8 mouse cellular contexts compared by ENCODE assay signal in the genomic region with DNA sequence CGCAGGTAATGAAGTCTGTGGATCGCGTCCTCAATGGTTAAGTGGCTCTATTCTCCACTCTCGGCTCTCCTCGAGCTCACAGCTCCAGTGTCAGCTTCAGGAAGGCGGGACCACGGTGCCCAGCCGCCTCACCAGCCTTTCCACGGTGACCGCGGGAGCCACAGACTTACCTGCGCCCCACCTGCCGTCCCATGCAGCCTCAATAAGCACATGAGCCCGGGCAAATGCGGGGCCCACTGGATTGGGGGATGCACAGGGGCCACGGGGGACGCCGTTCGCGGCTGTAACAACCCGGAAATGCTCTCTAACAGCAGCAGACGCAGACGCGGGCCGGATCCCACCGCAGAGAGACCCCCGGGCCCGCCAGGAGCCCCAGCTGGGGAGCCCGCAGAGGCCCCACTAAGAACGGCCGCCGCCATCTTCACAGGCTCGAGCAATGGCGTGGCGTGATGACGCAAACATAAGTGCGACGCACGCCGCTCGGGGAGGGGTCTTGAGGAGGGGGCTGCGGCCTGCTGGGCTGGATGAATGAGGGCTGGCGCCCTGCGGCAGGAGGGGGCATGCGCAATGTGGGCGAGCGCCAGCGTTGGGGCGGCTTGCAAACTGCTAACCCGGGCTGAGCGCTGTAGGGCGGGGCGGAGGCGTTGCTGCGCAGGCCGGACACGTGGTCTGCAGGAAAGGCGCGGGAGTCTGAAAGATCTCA. TPM values are rescaled to one million over a fixed set of nuclear protein-coding genes. Genes with fewer than 3 reads are reported as not detected.
DNase-seq lines count a peak whose midpoint lies in the region; ATAC-seq and TF ChIP-seq lines count a peak whose summit lies in the region.

A gene (minus strand): TSS at position 438 of the 703 bp plus-strand sequence.

- H3K9ac ChIP-seq in forebrain, embryonic 13.5 days = peak within 1 kb of the TSS; percentile 97
- peak within 1 kb of the TSS; percentile 80 for H3K9ac ChIP-seq in liver, postnatal 0 days (replicated peaks)
- peak within 1 kb of the TSS; percentile 95 for H3K9ac ChIP-seq in neural tube, embryonic 14.5 days (replicated peaks; ENCODE audit: low read depth, low read length)

- TF ChIP-seq CTCF in E14TG2a.4 (conservative IDR thresholded peaks at IDR 0.05; ENCODE audit: low read length) = no peak
- TF ChIP-seq CTCF in liver, postnatal 0 days (IDR thresholded peaks at IDR 0.05; ENCODE audit: low read depth) = no peak

- WGBS in forebrain, embryonic 13.5 days = under 1% methylated on average over 54 of the region's 59 CpGs
- under 1% methylated on average over 59 of the region's 59 CpGs for WGBS in large intestine, adult 2 months
- WGBS in liver, postnatal 0 days (ENCODE audit: insufficient replicate concordance) = under 1% methylated on average over 58 of the region's 59 CpGs
- under 1% methylated on average over 59 of the region's 59 CpGs for WGBS in neural tube, embryonic 14.5 days

- H3K9me3 ChIP-seq in E14TG2a.4 (ENCODE audit: low read length) = no peaks in the 10 kb centered on the region
- H3K9me3 ChIP-seq in forebrain, embryonic 13.5 days (replicated peaks) = no peaks in the 10 kb centered on the region
- no peaks in the 10 kb centered on the region for H3K9me3 ChIP-seq in liver, postnatal 0 days (ENCODE audit: low read length)
- H3K9me3 ChIP-seq in neural tube, embryonic 14.5 days (ENCODE audit: control insufficient read depth, low read length) = no peaks in the 10 kb centered on the region

- H3K4me3 ChIP-seq in E14TG2a.4 (replicated peaks; ENCODE audit: low read length) = peak within 1 kb of the TSS; percentile 99
- peak within 1 kb of the TSS; percentile 95 for H3K4me3 ChIP-seq in forebrain, embryonic 13.5 days
- peak within 1 kb of the TSS; percentile 80 for H3K4me3 ChIP-seq in liver, postnatal 0 days (ENCODE audit: low read depth, low read length)
- peak within 1 kb of the TSS; percentile 99 for H3K4me3 ChIP-seq in neural tube, embryonic 14.5 days (ENCODE audit: low read depth, low read length)

- TF ChIP-seq EP300 in liver, postnatal 0 days (IDR thresholded peaks at IDR 0.05; ENCODE audit: low read depth) = no peak

- peak; percentile 76 for DNase-seq in c-Kit-positive CD71-positive TER-119-positive erythroid progenitor cells, embryonic 14.5 days (ENCODE audit: low spot score)
- peak; percentile 92 to 93 for DNase-seq in heart, postnatal 10 days
- peak; percentile 45 for DNase-seq in large intestine, adult 2 months (ENCODE audit: low read depth, low spot score)
- peak; percentile 88 for DNase-seq in liver, postnatal 0 days
- peak; percentile 94 for DNase-seq in testis, postnatal 10 days (ENCODE audit: low spot score)

- peaks cover 58% of the 10 kb centered on the region for H3K4me1 ChIP-seq in E14TG2a.4 (replicated peaks; ENCODE audit: low read depth, low read length)
- peaks cover 26% of the 10 kb centered on the region for H3K4me1 ChIP-seq in forebrain, embryonic 13.5 days
- H3K4me1 ChIP-seq in liver, postnatal 0 days (ENCODE audit: insufficient read depth) = peaks cover 20% of the 10 kb centered on the region
- peaks cover 13% of the 10 kb centered on the region for H3K4me1 ChIP-seq in neural tube, embryonic 14.5 days (ENCODE audit: control insufficient read depth, insufficient read depth, low read length)

- no peaks in the 10 kb centered on the region for H3K27me3 ChIP-seq in E14TG2a.4 (ENCODE audit: insufficient read depth, low read length)
- H3K27me3 ChIP-seq in forebrain, embryonic 13.5 days = no peaks in the 10 kb centered on the region
- no peaks in the 10 kb centered on the region for H3K27me3 ChIP-seq in liver, postnatal 0 days (ENCODE audit: insufficient read depth, low read length)
- H3K27me3 ChIP-seq in neural tube, embryonic 14.5 days (ENCODE audit: control insufficient read depth, insufficient read depth, low read length) = no peaks in the 10 kb centered on the region

- peak; percentile 99 for ATAC-seq in forebrain, embryonic 13.5 days
- peak; percentile 90 for ATAC-seq in liver, postnatal 0 days
- ATAC-seq in neural tube, embryonic 14.5 days (ENCODE audit: low read depth) = peak; percentile 98

- peak within 1 kb of the TSS; percentile 95 for H3K4me2 ChIP-seq in forebrain, embryonic 13.5 days
- H3K4me2 ChIP-seq in liver, postnatal 0 days (ENCODE audit: low read depth, low read length) = peak within 1 kb of the TSS; percentile 73
- peak within 1 kb of the TSS; percentile 84 for H3K4me2 ChIP-seq in neural tube, embryonic 14.5 days (ENCODE audit: low read depth, low read length)

- intact Hi-C loops in heart, postnatal 10 days (cut with DNase I) = loop anchor here (5.0 kb wide), 1 partner anchor 348 kb away; no protein-coding TSS in a partner anchor

- H3K36me3 ChIP-seq in E14TG2a.4 (ENCODE audit: insufficient read depth, low read length) = peaks cover 39% of the 10 kb centered on the region
- H3K36me3 ChIP-seq in forebrain, embryonic 13.5 days (ENCODE audit: poor library complexity, severe bottlenecking) = peaks cover 13% of the 10 kb centered on the region
- H3K36me3 ChIP-seq in liver, postnatal 0 days (replicated peaks; ENCODE audit: insufficient read depth, low read length) = peaks cover 8% of the 10 kb centered on the region; the same call in 1 of the 2 replicates
- H3K36me3 ChIP-seq in neural tube, embryonic 14.5 days (ENCODE audit: control insufficient read depth, insufficient read depth, low read length) = no peaks in the 10 kb centered on the region

- peak within 1 kb of the TSS; percentile 75 for H3K27ac ChIP-seq in forebrain, embryonic 13.5 days
- H3K27ac ChIP-seq in liver, postnatal 0 days (ENCODE audit: low read depth) = peak within 1 kb of the TSS; percentile 74
- H3K27ac ChIP-seq in neural tube, embryonic 14.5 days (ENCODE audit: low read depth, low read length) = peak within 1 kb of the TSS; percentile 73

RNA-seq across cellular contexts. Expression of the gene that starts here (rescaled TPM):
- polyA plus RNA-seq in forebrain, embryonic 13.5 days (2015; fragmentation: Nextera tagmentation; extraction: Ambion mirVana) = 32.0 and 36.3 TPM in 2 replicates
- total RNA-seq in heart, postnatal 10 days (2021) = 10 to 100 TPM; 22.3 to 26.1 TPM
- polyA plus RNA-seq in large intestine, adult 2 months (2012; rRNA removed) = 11.9 and 12.4 TPM in 2 replicates
- polyA plus RNA-seq in liver, postnatal 0 days (2015; fragmentation: Nextera tagmentation; extraction: Ambion mirVana) = 6.1 and 6.4 TPM in 2 replicates
- 29.3 and 32.1 TPM in 2 replicates for polyA plus RNA-seq in neural tube, embryonic 14.5 days (2014; fragmentation: Nextera tagmentation; extraction: Ambion mirVana)

Comparison
In these comparisons a context has a peak if more than half of its experiments do, and no peak if none do; other contexts are left out.
1. Peak in every context shown above with its lines: DNase-seq, ATAC-seq, H3K4me3 ChIP-seq and H3K27ac ChIP-seq.